Mouse (Mus musculus) embryonic facial prominence, embryonic 14.5 days (tissue): ENCODE data around the gene Itgb2. TPM values are rescaled to one million over a fixed set of nuclear protein-coding genes. Genes with fewer than 3 reads are reported as not detected.

ENCODE experiments used
- ATAC-seq: fragments of 200-750 bp; cut with Nextera tagmentation; 2 replicates; pipeline ENCODE4 v1.8.0; 2017; ENCODE audit warnings: low read depth, moderate number of reproducible peaks, moderate TSS enrichment
- DNase-seq: peaks from one replicate; pipeline ENCODE4 v3.0.0-alpha.2; 2015; ENCODE audit warnings: low spot score
- H3K27ac ChIP-seq: fragments of 300-500 bp; sonication (generic); replicated peaks from 2 replicates; pipeline ENCODE4 v1.5.1; 2014; ENCODE audit warnings: low read depth, mild to moderate bottlenecking, low read length, moderate library complexity
- H3K27me3 ChIP-seq: fragments of 300-500 bp; sonication (generic); replicated peaks from 2 replicates; pipeline ENCODE4 v1.6.1; 2014; ENCODE audit warnings: low read length; ENCODE audit not compliant: control insufficient read depth, insufficient read depth
- H3K36me3 ChIP-seq: fragments of 300-500 bp; sonication (generic); 2 replicates; pipeline ENCODE4 v1.6.1; 2014; ENCODE audit warnings: low read length, mixed read lengths; ENCODE audit not compliant: control insufficient read depth, insufficient read depth
- H3K4me1 ChIP-seq: fragments of 300-500 bp; sonication (generic); 2 replicates; pipeline ENCODE4 v1.6.1; 2014; ENCODE audit warnings: antibody characterized with exemption, low read length; ENCODE audit not compliant: control insufficient read depth, insufficient read depth
- H3K4me2 ChIP-seq: fragments of 300-500 bp; sonication (generic); 2 replicates; pipeline ENCODE4 v1.6.1; 2014; ENCODE audit warnings: low read depth, mild to moderate bottlenecking, low read length, moderate library complexity, mixed read lengths
- H3K4me3 ChIP-seq: fragments of 300-500 bp; sonication (generic); 2 replicates; pipeline ENCODE4 v1.5.1; 2014; ENCODE audit warnings: low read depth, mild to moderate bottlenecking, low read length
- H3K9ac ChIP-seq: fragments of 300-500 bp; sonication (generic); 2 replicates; pipeline ENCODE4 v1.6.1; 2014; ENCODE audit warnings: low read depth, mild to moderate bottlenecking, low read length, moderate library complexity, mixed read lengths
- H3K9me3 ChIP-seq: fragments of 300-500 bp; sonication (generic); 2 replicates; pipeline ENCODE4 v1.6.1; 2016; ENCODE audit warnings: low read length; ENCODE audit not compliant: control insufficient read depth
- WGBS: fragments of 180-500 bp; shearing (Covaris S2); extraction: QIAGEN DNeasy Blood & Tissue Kit; methylation state at CpG from one replicate; pipeline ENCODE4 v1.1.7; 2014; 5-methylcytosine and 5-hydroxymethylcytosine counted together
- polyA plus RNA-seq: library from polyadenylated mRNA; unstranded; fragments of >200 nt; fragmentation: Nextera tagmentation; extraction: Ambion mirVana; gene quantifications from 2 replicates; pipeline ENCODE4 v1.2.1, GENCODE M21; 2014

Itgb2 gene
- polyA plus RNA-seq, 1 experiment from 2014 or later: 3.0 TPM

DNA sequence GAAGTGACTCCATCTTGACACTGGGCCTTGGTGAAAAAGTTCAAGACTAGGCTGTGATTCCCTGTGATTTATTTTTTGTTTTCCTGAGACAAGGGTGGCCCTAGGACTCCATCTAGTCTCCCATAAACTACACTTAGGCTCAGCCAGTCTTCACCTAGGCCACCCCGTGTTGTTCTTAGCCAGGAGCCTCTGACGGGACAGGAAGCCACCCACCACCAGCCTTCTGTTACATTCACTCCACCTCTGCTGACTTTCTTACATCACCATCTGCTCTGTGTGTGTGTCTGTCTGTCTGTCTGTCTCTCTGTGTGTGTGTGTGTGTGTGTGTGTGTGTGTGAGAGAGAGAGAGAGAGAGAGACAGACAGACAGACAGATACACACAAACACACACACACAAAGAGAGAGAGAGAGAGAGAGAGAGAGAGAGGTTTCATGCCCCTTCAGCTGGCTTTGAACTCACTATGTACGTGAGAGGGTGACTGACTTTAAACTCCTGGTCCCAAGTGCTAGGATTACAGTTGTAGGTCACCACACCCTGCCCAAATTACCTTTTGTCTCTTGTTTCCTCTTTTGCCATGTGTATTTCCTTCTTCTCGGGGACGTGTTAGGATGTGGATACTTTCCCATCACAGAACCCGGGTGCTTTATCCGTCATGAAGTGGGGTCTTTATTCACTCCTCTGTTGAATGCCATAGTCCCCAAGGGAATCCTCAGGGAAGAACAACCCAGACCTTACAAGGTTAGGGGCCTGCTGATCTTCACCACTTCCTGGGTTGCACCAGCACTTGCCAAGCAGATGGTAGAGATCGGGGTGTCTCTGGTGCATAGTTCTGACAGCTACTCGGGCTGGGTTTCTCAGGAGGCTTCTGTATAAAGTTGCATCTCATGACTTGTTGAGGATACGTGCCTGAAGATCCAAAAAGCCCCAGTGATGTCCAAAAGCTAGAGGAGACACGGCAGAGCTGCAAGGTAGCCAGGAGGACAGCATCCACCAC is 7.5 kb downstream of the Itgb2 start:
- Histone ChIP-seq H3K4me3 (no peak overlapping the region), H3K4me1 (no peaks in the 10 kb centered on the region), H3K9me3 (no peaks in the 10 kb centered on the region), H3K27ac (no peak overlapping the region), H3K4me2 (no peak overlapping the region), H3K27me3 (no peaks in the 10 kb centered on the region), H3K36me3 (no peaks in the 10 kb centered on the region), H3K9ac (no peak overlapping the region)
- ATAC-seq (no peak), DNase-seq (no peak)
- WGBS: 82% methylated on average over 11 of the region's 11 CpGs

DNA sequence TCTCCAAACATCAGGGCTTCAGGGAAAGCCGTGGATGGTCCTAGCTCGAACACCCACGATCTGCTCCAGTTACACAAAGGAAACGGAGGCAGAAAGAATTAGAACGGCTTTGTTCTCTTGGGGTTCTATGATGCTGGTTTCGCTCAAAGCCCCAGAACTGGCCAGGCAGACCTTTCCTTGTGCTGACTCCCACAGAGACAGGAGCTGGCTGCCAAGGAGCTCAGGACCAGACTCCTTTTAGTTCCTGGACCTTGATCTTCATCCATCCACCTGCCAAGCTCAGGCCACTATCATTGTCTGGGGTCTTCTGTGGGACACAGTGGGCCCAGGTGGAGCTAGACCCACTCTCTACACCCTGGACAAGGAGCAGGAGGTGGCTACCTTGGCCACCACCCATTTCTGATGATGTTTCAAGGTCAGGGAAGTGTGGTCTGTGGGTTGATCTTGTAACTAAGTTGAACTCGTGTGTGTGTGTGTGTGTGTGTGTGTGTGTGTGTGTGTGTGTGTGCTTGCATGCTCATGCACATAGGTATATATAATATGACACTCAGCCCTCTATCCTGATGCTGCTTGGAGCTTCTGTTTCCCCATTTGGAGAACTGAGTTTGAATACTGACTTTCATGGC is 9.4 kb downstream of the Itgb2 start:
- no peaks in the 10 kb centered on the region for H3K9me3 ChIP-seq
- H3K27ac ChIP-seq: no peak overlapping the region
- H3K9ac ChIP-seq: no peak overlapping the region
- H3K36me3 ChIP-seq: no peaks in the 10 kb centered on the region
- no peak overlapping the region for H3K4me3 ChIP-seq
- no peak overlapping the region for H3K4me2 ChIP-seq
- no peaks in the 10 kb centered on the region for H3K27me3 ChIP-seq
- ATAC-seq: no peak
- H3K4me1 ChIP-seq: no peaks in the 10 kb centered on the region
- no peak for DNase-seq
- WGBS: 73% methylated on average over 7 of the region's 7 CpGs

DNA sequence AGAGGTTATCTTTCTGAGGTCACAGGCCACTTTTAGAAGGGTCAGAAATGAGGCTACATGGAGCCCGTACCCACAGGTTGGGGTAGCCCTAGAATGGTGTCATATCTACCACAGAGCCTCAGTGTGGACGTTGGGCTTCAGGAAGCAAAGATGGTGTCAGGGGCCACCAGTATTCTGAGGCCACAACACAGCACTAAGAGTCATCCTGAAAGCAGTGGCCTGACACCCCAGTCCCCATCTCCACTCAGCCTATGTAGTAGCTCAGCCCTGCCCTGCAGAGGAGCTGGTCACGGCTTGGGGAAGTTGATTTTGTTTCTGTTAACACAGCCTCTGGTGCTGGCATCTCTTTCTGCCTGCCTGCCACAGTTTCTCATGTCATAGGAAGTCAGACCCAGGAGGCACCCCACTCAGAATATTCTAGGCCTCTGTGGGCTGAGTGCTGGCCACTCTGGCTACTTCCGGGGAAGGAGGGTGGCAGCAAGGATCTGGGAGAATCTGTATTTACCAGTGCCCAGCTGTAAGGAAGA is 10.6 kb downstream of the Itgb2 start:
- no peak overlapping the region for H3K9ac ChIP-seq
- no peak overlapping the region for H3K27ac ChIP-seq
- DNase-seq (no peak), ATAC-seq (no peak)
- 86% methylated on average over 4 of the region's 4 CpGs for WGBS
- H3K4me3 ChIP-seq: no peak overlapping the region
- no peaks in the 10 kb centered on the region for H3K4me1 ChIP-seq
- no peak overlapping the region for H3K4me2 ChIP-seq
- H3K27me3 ChIP-seq: no peaks in the 10 kb centered on the region
- H3K9me3 ChIP-seq: no peaks in the 10 kb centered on the region
- no peaks in the 10 kb centered on the region for H3K36me3 ChIP-seq

DNA sequence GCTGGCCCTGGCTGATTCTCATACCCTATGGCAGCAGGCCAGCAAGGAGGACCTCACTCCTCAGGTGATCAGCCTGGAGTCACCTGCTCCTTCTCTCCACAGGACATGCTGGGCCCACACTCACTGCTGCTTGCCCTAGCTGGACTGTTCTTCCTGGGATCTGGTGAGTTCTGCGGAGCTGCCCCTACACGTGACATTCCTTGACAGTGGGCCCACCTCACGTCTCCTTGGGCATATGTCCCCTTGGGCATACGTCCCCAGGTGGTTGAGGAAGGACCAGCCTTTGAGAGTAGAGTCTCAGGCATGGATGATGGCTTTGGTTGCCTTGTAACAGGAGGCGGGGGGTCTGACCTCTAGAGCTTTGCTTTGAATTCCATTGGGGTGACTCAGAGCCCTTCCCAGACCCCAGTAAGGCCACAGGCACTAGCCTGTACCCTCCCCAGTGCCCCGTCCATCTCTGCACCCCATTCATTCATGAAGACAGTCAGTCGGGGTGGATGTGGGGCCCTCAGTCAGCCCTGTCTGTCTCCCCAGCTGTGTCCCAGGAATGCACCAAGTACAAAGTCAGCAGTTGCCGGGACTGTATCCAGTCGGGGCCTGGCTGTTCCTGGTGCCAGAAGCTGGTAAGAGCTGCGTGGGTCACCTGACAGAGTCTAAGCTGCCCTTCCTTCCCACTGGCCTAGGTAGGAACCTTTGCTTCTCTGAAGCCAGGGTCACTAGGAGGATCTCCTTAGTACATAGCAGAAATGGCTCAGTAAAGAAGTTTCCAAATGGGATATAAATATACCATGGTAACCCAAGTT is 12.0 kb downstream of the Itgb2 start:
- Histone ChIP-seq H3K9ac (no peak overlapping the region), H3K4me1 (no peaks in the 10 kb centered on the region), H3K27me3 (no peaks in the 10 kb centered on the region), H3K4me3 (no peak overlapping the region), H3K9me3 (no peaks in the 10 kb centered on the region), H3K27ac (no peak overlapping the region), H3K36me3 (no peaks in the 10 kb centered on the region), H3K4me2 (no peak overlapping the region)
- DNase-seq (no peak), ATAC-seq (no peak)
- WGBS: 77% methylated on average over 10 of the region's 10 CpGs

DNA sequence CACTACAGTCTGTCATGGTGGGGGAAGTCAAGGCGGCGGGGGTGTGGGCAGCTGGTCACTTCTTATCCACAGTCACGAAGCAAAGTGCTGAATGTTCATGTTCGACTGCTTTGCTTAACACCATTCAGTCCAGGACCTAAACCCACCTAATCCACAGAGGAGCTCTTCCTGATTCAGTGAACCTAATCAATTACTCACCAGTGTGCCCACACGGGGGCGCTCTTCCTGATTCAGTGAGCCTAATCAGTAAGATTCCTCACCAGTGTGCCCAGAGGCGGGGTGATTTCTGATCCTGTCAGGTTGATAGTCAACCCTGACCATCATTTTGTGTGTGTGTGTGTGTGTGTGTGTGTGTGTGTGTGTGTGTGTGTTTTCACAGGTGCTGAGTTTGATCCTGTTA is 13.2 kb downstream of the Itgb2 start:
- Histone ChIP-seq H3K4me1 (no peaks in the 10 kb centered on the region), H3K4me3 (no peak overlapping the region), H3K9ac (no peak overlapping the region), H3K4me2 (no peak overlapping the region), H3K9me3 (no peaks in the 10 kb centered on the region), H3K27ac (no peak overlapping the region), H3K27me3 (no peaks in the 10 kb centered on the region), H3K36me3 (no peaks in the 10 kb centered on the region)
- no peak for ATAC-seq
- WGBS: 44% methylated on average over 7 of the region's 7 CpGs
- DNase-seq: no peak

DNA sequence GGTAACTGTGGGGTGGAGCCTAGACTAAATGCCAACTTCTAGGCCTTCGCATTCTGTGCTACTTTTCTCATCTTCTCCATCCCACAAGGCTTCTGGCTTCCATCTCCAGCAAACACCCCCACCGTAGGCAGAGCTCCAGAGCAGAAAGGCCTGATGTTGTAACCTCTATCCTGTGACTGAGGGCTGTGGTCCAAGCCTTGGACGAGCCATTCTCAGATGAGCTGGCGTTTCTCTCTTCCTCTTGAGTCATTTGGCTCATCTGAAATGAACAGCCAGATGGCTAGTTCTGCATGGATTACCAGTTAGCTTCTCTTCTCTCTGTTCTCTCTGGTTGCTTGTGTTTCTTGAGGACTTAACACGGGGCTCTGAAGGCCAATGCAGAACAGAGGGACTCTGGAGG is 14.9 kb downstream of the Itgb2 start:
- no peak overlapping the region for H3K4me3 ChIP-seq
- H3K27me3 ChIP-seq: no peaks in the 10 kb centered on the region
- H3K4me1 ChIP-seq: no peaks in the 10 kb centered on the region
- H3K27ac ChIP-seq: no peak overlapping the region
- no peak for DNase-seq
- H3K4me2 ChIP-seq: no peak overlapping the region
- no peak for ATAC-seq
- WGBS: 71% methylated on average over 5 of the region's 5 CpGs
- H3K36me3 ChIP-seq: no peaks in the 10 kb centered on the region
- H3K9ac ChIP-seq: no peak overlapping the region
- no peaks in the 10 kb centered on the region for H3K9me3 ChIP-seq

DNA sequence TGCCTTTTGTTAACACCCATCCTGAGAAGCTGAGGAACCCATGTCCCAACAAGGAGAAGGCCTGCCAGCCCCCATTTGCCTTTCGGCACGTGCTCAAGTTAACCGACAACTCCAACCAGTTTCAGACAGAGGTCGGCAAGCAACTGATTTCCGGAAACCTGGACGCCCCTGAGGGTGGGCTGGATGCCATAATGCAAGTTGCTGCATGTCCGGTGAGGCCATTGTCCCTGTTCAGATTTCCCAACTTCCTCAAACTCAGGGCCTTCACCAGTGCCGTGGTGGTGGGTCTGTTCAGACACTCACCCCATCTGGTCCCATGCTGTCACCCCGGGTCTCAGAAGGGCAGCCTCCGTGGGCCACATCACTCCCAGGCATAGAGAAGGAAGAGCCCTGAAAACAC is 18.5 kb downstream of the Itgb2 start:
- DNase-seq: no peak
- Histone ChIP-seq H3K27ac (no peak overlapping the region), H3K9me3 (no peaks in the 10 kb centered on the region), H3K27me3 (no peaks in the 10 kb centered on the region), H3K36me3 (no peaks in the 10 kb centered on the region), H3K4me1 (no peaks in the 10 kb centered on the region), H3K4me3 (no peak overlapping the region), H3K4me2 (no peak overlapping the region), H3K9ac (no peak overlapping the region)
- no peak for ATAC-seq
- WGBS: 73% methylated on average over 10 of the region's 10 CpGs

DNA sequence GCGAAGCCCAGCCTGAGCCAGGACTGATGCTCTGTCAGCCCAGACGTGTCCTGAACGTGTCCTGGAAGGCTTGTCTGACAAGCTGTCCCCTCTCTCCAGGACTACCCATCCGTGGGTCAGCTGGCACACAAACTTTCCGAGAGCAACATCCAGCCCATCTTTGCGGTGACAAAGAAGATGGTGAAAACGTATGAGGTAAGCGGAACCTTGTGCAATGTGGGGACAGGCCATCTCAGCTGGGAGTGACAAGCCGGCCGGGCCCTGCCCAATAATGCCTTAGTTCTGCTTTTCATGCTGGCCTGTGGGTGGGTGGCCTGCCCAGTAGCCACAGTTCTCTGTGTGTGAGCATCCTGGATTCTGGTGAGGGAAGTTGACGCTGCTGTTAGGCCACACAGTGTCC is 20.8 kb downstream of the Itgb2 start:
- ATAC-seq (no peak), DNase-seq (no peak)
- Histone ChIP-seq H3K4me3 (no peak overlapping the region), H3K9ac (no peak overlapping the region), H3K36me3 (no peaks in the 10 kb centered on the region), H3K4me2 (no peak overlapping the region), H3K27me3 (no peaks in the 10 kb centered on the region), H3K4me1 (no peaks in the 10 kb centered on the region), H3K9me3 (no peaks in the 10 kb centered on the region), H3K27ac (no peak overlapping the region)
- WGBS: 67% methylated on average over 11 of the region's 11 CpGs
